Mouse (Mus musculus): ENCODE measurements around the gene Gpr108.

DNA sequence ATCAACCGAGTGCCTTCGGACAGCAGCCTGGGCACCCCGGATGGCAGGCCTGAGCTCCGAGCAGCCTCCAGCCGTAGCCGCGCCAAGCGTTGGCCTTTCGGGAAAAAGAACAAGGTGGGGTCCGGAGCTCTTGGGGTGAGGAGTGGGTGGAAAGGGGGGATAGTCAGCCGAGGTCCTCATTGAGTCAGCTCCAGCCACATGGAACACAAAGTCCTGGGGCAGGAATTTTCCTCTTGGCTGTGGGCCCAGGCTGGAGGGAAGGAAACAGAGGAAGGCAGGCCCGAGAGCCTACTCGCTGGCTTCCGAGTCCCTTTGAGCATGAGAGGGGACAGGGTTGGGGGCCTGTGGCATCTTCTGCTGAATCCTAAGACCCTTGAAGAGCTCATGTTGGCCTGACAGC, 7.1 kb upstream of the Gpr108 start:
- TF ChIP-seq CTCF (IDR thresholded peaks at IDR 0.05; ENCODE audit: control insufficient read depth, insufficient read depth, insufficient replicate concordance, low read depth, low read length) (no peak), POLR2A (IDR thresholded peaks at IDR 0.05; ENCODE audit: control insufficient read depth, low read depth, low read length) (no peak)

All from testis, adult 2 months (tissue).